Mouse (Mus musculus) heart, postnatal 25 days (tissue): ENCODE measurements at regions not wholly inside any gene's neighbourhood (a gene's known extent, or its start where the extent isn't known, plus 50 kb on each side); places are given as distances from the start of the nearest gene placed in this dataset.

Experiments
- DNase-seq: peaks from one replicate; pipeline ENCODE4 v3.0.0; 2022; ENCODE audit warnings: low spot score
- intact Hi-C: fragments of 180-260 bp; cut with DNase I; formaldehyde crosslinking; loops from one replicate; pipeline ENCODE4 v1.15.1; 2025

DNA sequence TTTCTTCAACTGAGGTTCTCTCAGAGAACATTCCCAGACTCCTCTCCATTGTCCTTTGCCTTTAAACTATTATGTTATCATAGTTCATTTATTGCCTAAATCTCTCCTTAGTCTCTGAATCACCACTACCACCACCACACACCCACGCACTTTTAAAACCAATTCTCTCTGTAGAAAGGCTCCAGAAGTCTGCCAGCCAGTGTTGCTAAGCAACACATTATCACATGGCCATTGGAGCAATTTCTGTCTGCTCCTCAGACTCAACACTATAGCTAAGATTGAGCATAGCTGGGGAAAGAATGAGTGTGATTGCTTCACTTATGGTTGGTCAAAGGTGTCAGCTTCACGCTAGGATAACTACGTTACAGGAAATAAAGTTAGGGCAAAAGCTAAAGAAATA, 59.3 kb downstream of the Trap1a start:
- no peak for DNase-seq
- intact Hi-C loops = no loop called here

DNA sequence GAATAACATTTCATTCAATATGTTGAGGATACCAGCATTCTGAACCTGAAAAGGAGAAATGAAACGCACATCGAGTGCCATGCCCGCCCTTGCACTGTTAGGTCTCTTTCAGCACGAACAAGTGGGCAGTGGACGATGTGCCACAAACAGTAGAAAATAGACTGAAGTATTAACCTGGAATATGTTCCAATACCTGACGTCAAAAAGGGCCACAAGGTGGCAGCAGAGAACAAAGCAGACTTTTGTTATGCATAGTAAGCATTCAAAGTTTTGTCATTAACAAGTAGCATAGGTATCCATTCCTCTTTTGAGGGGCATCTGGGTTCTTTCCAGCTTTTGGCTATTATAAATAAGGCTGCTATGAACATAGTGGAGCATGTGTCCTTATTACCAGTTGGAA, 63.5 kb upstream of the D330045A20Rik start:
- intact Hi-C loops = loop anchor here (1.0 to 5.0 kb wide), 2 partner anchors 250 to 346 kb away; no protein-coding TSS in a partner anchor
- DNase-seq = no peak

DNA sequence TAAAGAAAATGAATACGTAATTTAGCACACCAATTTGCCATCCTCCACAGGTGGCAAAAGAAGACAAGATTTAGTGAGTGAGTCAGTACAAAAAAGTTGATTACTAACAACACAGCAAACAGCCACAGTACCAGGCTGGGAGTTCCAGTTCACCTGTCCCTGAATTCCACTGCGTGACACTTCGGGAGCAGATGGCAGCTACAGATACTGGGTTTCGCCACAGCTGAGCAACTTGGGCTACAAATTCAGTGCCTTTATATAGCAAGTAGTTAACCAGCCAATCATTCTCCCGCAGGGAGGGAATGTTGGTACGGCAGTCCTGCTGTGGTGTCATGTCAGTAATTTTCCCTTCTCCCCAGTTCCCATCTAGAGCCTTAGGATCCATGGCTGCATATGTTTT, 60.3 kb upstream of the D330045A20Rik start:
- no peak for DNase-seq
- intact Hi-C loops = loop anchor here (5.0 kb wide), 1 partner anchor 342 kb away; no protein-coding TSS in a partner anchor

DNA sequence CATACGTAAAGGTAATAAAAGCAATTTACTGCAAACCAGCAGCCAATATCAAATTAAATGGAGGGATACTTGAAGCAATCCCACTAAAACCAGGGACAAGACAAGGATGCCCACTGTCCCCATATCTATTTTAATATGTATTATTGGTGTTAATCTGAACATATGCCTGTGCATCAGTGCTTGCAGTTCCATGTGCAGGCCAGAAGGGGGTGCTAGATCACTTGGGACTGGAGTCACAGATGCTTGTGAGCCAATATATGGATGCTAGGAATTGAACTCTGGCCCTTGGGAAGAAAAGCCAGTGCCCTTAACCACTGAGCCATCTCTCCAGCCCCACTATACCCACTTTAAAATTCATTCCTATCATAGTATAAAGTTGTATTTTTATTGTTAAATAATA, 55.9 kb upstream of the D330045A20Rik start:
- intact Hi-C loops = no loop called here
- no peak for DNase-seq
